Mouse (Mus musculus) thymus, postnatal 0 days (tissue): ENCODE results near the gene Btbd35f28. TPM values are rescaled to one million over a fixed set of nuclear protein-coding genes. Genes with fewer than 3 reads are reported as not detected.
"Not testable (repeated sequence)": the region's sequence is repeated elsewhere in the genome, so short reads cannot be mapped to it uniquely, and the experiment has no call there.

ENCODE experiments used
- DNase-seq: peaks from one replicate; pipeline ENCODE4 v3.0.0-alpha.2; 2015; ENCODE audit warnings: low spot score
- polyA plus RNA-seq: library from polyadenylated mRNA; unstranded; fragments of >200 nt; fragmentation: Nextera tagmentation; extraction: Ambion mirVana; gene quantifications from 2 replicates; pipeline ENCODE4 v1.2.1, GENCODE M21; 2015

Gene Btbd35f28
- not detected in 2 replicates for polyA plus RNA-seq

- not testable (repeated sequence) for DNase-seq
Measured at GRCm38 (mm10) chrX:4196276-4196675, at the start of gene Btbd35f28. Btbd35f28 (plus strand) TSS chrX:4196576.

Other genes with a start within 250 kb of the Btbd35f28 start
- not detected in 2 replicates for gene Btbd35f16, start 239.6 kb upstream of the Btbd35f28 start, polyA plus RNA-seq
- gene Btbd35f3, start 158.9 kb upstream of the Btbd35f28 start, polyA plus RNA-seq = not detected in 2 replicates
- gene Btbd35f20, start 94.7 kb downstream of the Btbd35f28 start, polyA plus RNA-seq = not detected in 2 replicates
- not detected in 2 replicates for gene Btbd35f17, start 174.1 kb downstream of the Btbd35f28 start, polyA plus RNA-seq